Mouse (Mus musculus) MEL-GATA-1-ER (cell line): Measurements from ENCODE around the gene Gm3542.
"Not testable (repeated sequence)": the region's sequence is repeated elsewhere in the genome, so short reads cannot be mapped to it uniquely, and the experiment has no call there.

ENCODE experiments used
- DNase-seq: peaks from one replicate; pipeline ENCODE4 v3.0.0-alpha.2; 2012; ENCODE audit warnings: low read depth; ENCODE audit errors: extremely low read depth

The Gm3542 gene

DNA sequence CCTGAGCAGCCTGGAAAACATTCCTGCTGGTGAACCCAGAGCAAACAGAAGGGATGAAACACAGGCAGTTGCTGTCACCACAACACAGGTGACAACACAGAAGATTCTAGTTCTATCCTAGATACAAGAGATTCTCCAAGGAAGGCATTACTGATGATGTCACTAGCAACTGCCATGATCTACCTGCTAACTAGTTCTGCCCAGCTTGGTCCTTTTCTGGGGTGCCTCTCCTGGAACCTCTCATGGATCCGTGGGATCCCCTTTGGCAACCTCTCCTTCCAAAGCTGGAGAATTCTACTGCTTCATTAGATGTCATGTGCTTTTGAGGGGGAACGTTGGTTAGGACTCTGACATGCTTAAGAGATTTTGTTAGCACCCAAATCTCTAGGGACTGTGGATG, at the start of gene Gm3542:
Gm3542 (minus strand) TSS at position 101 of the 400 bp plus-strand sequence.
- not testable (repeated sequence) for DNase-seq
